Mouse (Mus musculus) MEL (cell line): Measurements from ENCODE around the gene Galntl5. TPM values are rescaled to one million over a fixed set of nuclear protein-coding genes. Genes with fewer than 3 reads are reported as not detected.

ENCODE experiments used
- DNase-seq: peaks from one replicate; pipeline ENCODE4 v3.0.0; 2011; ENCODE audit warnings: low read depth, low spot score
- H3K27ac ChIP-seq: 2 replicates; pipeline ENCODE4 v1.5.1; 2012; ENCODE audit warnings: low read depth, mild to moderate bottlenecking, control low read depth, low read length, moderate library complexity; ENCODE audit not compliant: control insufficient read depth
- H3K27me3 ChIP-seq, 2 experiments: fragments of 150-350 bp in 1 of 2; sonication (generic) in 1 of 2; 2 replicates each; pipeline ENCODE4 v1.6.1; 2012; ENCODE audit warnings: low read length in 2 of 2, mild to moderate bottlenecking in 2 of 2, improper control_type of control experiment in 1 of 2, moderate library complexity in 1 of 2; ENCODE audit not compliant: insufficient read depth in 2 of 2, control insufficient read depth in 1 of 2
- H3K36me3 ChIP-seq, 2 experiments: 2 replicates each; pipeline ENCODE4 v1.6.1; 2012 to 2014; ENCODE audit warnings: low read length in 2 of 2, improper control_type of control experiment in 1 of 2, inconsistent platforms in 1 of 2, mild to moderate bottlenecking in 1 of 2; ENCODE audit not compliant: insufficient read depth in 2 of 2, control insufficient read depth in 1 of 2
- H3K4me1 ChIP-seq, 2 experiments: fragments of 150-350 bp in 1 of 2; sonication (generic) in 1 of 2; 2 replicates each; pipeline ENCODE4 v1.6.1; 2012; ENCODE audit warnings: low read length in 2 of 2, improper control_type of control experiment in 1 of 2, mild to moderate bottlenecking in 1 of 2; ENCODE audit not compliant: insufficient read depth in 2 of 2, control insufficient read depth in 1 of 2
- H3K4me3 ChIP-seq, 2 experiments: fragments of 150-350 bp in 1 of 2; sonication (generic) in 1 of 2; 2 replicates each; pipeline ENCODE4 v1.5.1; 2012; ENCODE audit warnings: low read depth in 2 of 2, low read length in 2 of 2, mild to moderate bottlenecking in 2 of 2, moderate library complexity in 2 of 2, control low read depth in 1 of 2, improper control_type of control experiment in 1 of 2; ENCODE audit not compliant: control insufficient read depth in 1 of 2, insufficient read depth in 1 of 2
- H3K79me2 ChIP-seq: 2 replicates; pipeline ENCODE4 v1.6.1; 2012; ENCODE audit warnings: mild to moderate bottlenecking, low read length, moderate library complexity; ENCODE audit not compliant: control insufficient read depth, poor library complexity, insufficient read depth
- H3K9ac ChIP-seq: 2 replicates; pipeline ENCODE4 v1.6.1; 2012; ENCODE audit warnings: low read depth, mild to moderate bottlenecking, control low read depth, low read length, moderate library complexity; ENCODE audit not compliant: control insufficient read depth, poor library complexity, severe bottlenecking
- H3K9me3 ChIP-seq: fragments of 150-350 bp; sonication (generic); replicated peaks from 2 replicates; pipeline ENCODE4 v1.6.1; 2012; ENCODE audit warnings: mild to moderate bottlenecking, low read length, improper control_type of control experiment, moderate library complexity; ENCODE audit not compliant: insufficient read depth
- BHLHE40 ChIP-seq: IDR thresholded peaks from 2 replicates; pipeline ENCODE4 v1.6.1; 2012; ENCODE audit warnings: low read depth, mild to moderate bottlenecking, inconsistent platforms, low read length, improper control_type of control experiment, borderline replicate concordance
- CHD1 ChIP-seq: IDR thresholded peaks from 2 replicates; pipeline ENCODE4 v1.6.1; 2012; ENCODE audit warnings: low read depth, mild to moderate bottlenecking, inconsistent platforms, low read length, improper control_type of control experiment
- CTCF ChIP-seq, 3 experiments: IDR thresholded peaks in 2 of 3; conservative IDR thresholded peaks in 1 of 3; 2 replicates each; pipeline ENCODE4 v1.5.1; 2011 to 2012; ENCODE audit warnings: low read length in 3 of 3, low read depth in 2 of 3, mild to moderate bottlenecking in 2 of 3, improper control_type of control experiment in 1 of 3, inconsistent platforms in 1 of 3, mixed read lengths in 1 of 3, moderate library complexity in 1 of 3; ENCODE audit not compliant: control insufficient read depth in 1 of 3, insufficient read depth in 1 of 3, poor library complexity in 1 of 3, severe bottlenecking in 1 of 3
- E2F4 ChIP-seq: IDR thresholded peaks from 2 replicates; pipeline ENCODE4 v1.6.1; 2011; ENCODE audit warnings: low read depth, low read length, improper control_type of control experiment, borderline replicate concordance
- ELF1 ChIP-seq: IDR thresholded peaks from 2 replicates; pipeline ENCODE4 v1.6.1; 2014; ENCODE audit warnings: low read depth, mild to moderate bottlenecking, inconsistent platforms, low read length, improper control_type of control experiment, moderate library complexity
- ETS1 ChIP-seq: IDR thresholded peaks from 2 replicates; pipeline ENCODE4 v1.6.1; 2012; ENCODE audit warnings: low read depth, mild to moderate bottlenecking, inconsistent platforms, low read length, improper control_type of control experiment, moderate library complexity
- GABPA ChIP-seq: IDR thresholded peaks from 2 replicates; pipeline ENCODE4 v1.6.1; 2012; ENCODE audit warnings: low read depth, mild to moderate bottlenecking, inconsistent platforms, low read length, improper control_type of control experiment, moderate library complexity
- HCFC1 ChIP-seq: IDR thresholded peaks from 2 replicates; pipeline ENCODE4 v1.6.1; 2012; ENCODE audit warnings: low read depth, mild to moderate bottlenecking, inconsistent platforms, low read length, improper control_type of control experiment, moderate library complexity
- JUND ChIP-seq: IDR thresholded peaks from 2 replicates; pipeline ENCODE4 v1.6.1; 2011; ENCODE audit warnings: low read depth, mild to moderate bottlenecking, improper control_type of control experiment, low read length
- MXI1 ChIP-seq: IDR thresholded peaks from 2 replicates; pipeline ENCODE4 v1.6.1; 2011; ENCODE audit warnings: mild to moderate bottlenecking, low read depth, low read length, improper control_type of control experiment
- NRF1 ChIP-seq: IDR thresholded peaks from 2 replicates; pipeline ENCODE4 v1.6.1; 2014; ENCODE audit warnings: low read depth, mild to moderate bottlenecking, inconsistent platforms, low read length, improper control_type of control experiment, moderate library complexity; ENCODE audit not compliant: poor library complexity, insufficient read depth, severe bottlenecking
- POLR2A ChIP-seq, 2 experiments: IDR thresholded peaks; 2 replicates each; pipeline ENCODE4 v1.6.1; 2011 to 2012; ENCODE audit warnings: low read length in 2 of 2, mild to moderate bottlenecking in 2 of 2, control low read depth in 1 of 2, improper control_type of control experiment in 1 of 2, low read depth in 1 of 2, moderate library complexity in 1 of 2; ENCODE audit not compliant: control insufficient read depth in 1 of 2, insufficient read depth in 1 of 2, poor library complexity in 1 of 2
- POLR2AphosphoS2 ChIP-seq: IDR thresholded peaks from 2 replicates; pipeline ENCODE4 v1.6.1; 2011; ENCODE audit warnings: low read length, improper control_type of control experiment
- POLR2AphosphoS5 ChIP-seq: IDR thresholded peaks from 2 replicates; pipeline ENCODE4 v1.6.1; 2012; ENCODE audit warnings: low read depth, borderline replicate concordance, mild to moderate bottlenecking, inconsistent platforms, low read length, moderate library complexity, mixed read lengths
- RAD21 ChIP-seq: IDR thresholded peaks from 2 replicates; pipeline ENCODE4 v1.6.1; 2011; ENCODE audit warnings: mild to moderate bottlenecking, low read depth, low read length, improper control_type of control experiment
- RCOR1 ChIP-seq: IDR thresholded peaks from 2 replicates; pipeline ENCODE4 v1.6.1; 2012; ENCODE audit warnings: low read depth, mild to moderate bottlenecking, inconsistent platforms, low read length, improper control_type of control experiment
- SIN3A ChIP-seq: IDR thresholded peaks from 2 replicates; pipeline ENCODE4 v1.6.1; 2012; ENCODE audit warnings: low read length, improper control_type of control experiment, inconsistent platforms
- SMC3 ChIP-seq: IDR thresholded peaks from 2 replicates; pipeline ENCODE4 v1.6.1; 2011; ENCODE audit warnings: low read depth, low read length, improper control_type of control experiment
- TAL1 ChIP-seq: IDR thresholded peaks from 2 replicates; pipeline ENCODE4 v1.6.1; 2012; ENCODE audit warnings: mild to moderate bottlenecking, inconsistent platforms, low read length, moderate library complexity, mixed read lengths
- TBP ChIP-seq: IDR thresholded peaks from 2 replicates; pipeline ENCODE4 v1.8.0; 2011; ENCODE audit warnings: low read depth, low read length, improper control_type of control experiment
- TCF12 ChIP-seq: IDR thresholded peaks from 2 replicates; pipeline ENCODE4 v1.6.1; 2014; ENCODE audit warnings: low read depth, mild to moderate bottlenecking, inconsistent platforms, low read length, improper control_type of control experiment, moderate library complexity
- USF2 ChIP-seq, 2 experiments: IDR thresholded peaks; 2 replicates each; pipeline ENCODE4 v1.6.1; 2011 to 2012; ENCODE audit warnings: improper control_type of control experiment in 2 of 2, low read length in 2 of 2, borderline replicate concordance in 1 of 2, inconsistent platforms in 1 of 2, low read depth in 1 of 2, mild to moderate bottlenecking in 1 of 2; ENCODE audit not compliant: insufficient read depth in 1 of 2
- ZMIZ1 ChIP-seq: IDR thresholded peaks from 2 replicates; pipeline ENCODE4 v1.6.1; 2012; ENCODE audit warnings: low read depth, mild to moderate bottlenecking, inconsistent platforms, low read length, improper control_type of control experiment, moderate library complexity
- polyA plus RNA-seq, 2 experiments: library from polyadenylated mRNA; stranded (reverse) in 1 of 2; unstranded in 1 of 2; fragments of >175 nt in 1 of 2; fragments of >200 nt in 1 of 2; gene quantifications; 2 replicates each; pipeline versions ENCODE4 v1.2.1 to v1.2.4; 2012; ENCODE audit warnings: low replicate concordance in 2 of 2, low read depth in 1 of 2; ENCODE audit not compliant: insufficient read length in 2 of 2, insufficient read depth in 1 of 2, missing spikeins in 1 of 2
- total RNA-seq: library from RNA; depleted of rRNA; stranded (reverse); fragments of 300-350 nt; gene quantifications from 2 replicates; pipeline ENCODE4 v1.2.3, GENCODE M21; 2012

The Galntl5 gene
- total and polyA plus RNA-seq, 3 experiments: not detected

- H3K79me2 ChIP-seq: no peaks in the 10 kb centered on the region
- no peaks in the 10 kb centered on the region for H3K9me3 ChIP-seq
- DNase-seq: peak; percentile 21
- H3K27me3 ChIP-seq: peaks cover 0 to 2% of the 10 kb centered on the region in 2 experiments; a peak in 3 of 4 replicates
- H3K4me3 ChIP-seq: no peak overlapping the region
- no peaks in the 10 kb centered on the region for H3K4me1 ChIP-seq
- H3K27ac ChIP-seq: no peak overlapping the region
- TF ChIP-seq NRF1 (no peak), RAD21 (peak; percentile 47), JUND (no peak), POLR2A (IDR thresholded peaks at IDR 0.05; ENCODE audit: control insufficient read depth in 1 of 2, insufficient read depth in 1 of 2, low read depth in 1 of 2, low read length in 2 of 2, poor library complexity in 1 of 2) (no peak), CTCF (IDR thresholded peaks at IDR 0.05 in 2 of 3, conservative IDR thresholded peaks at IDR 0.05 in 1 of 3; ENCODE audit: control insufficient read depth in 1 of 3, insufficient read depth in 1 of 3, low read depth in 2 of 3, low read length in 3 of 3, poor library complexity in 1 of 3, severe bottlenecking in 1 of 3) (peak in 1 of 3 experiments; percentile 37; a peak in 2 of 6 replicates), TAL1 (no peak), TBP (no peak), POLR2AphosphoS5 (no peak), RCOR1 (no peak), BHLHE40 (no peak), TCF12 (no peak), ELF1 (no peak), SMC3 (peak; percentile 41; the same call in 1 of the 2 replicates), GABPA (no peak), ETS1 (no peak), E2F4 (no peak), USF2 (IDR thresholded peaks at IDR 0.05; ENCODE audit: borderline replicate concordance in 1 of 2, insufficient read depth in 1 of 2, low read depth in 1 of 2, low read length in 2 of 2) (no peak), ZMIZ1 (no peak), HCFC1 (no peak)
- H3K9ac ChIP-seq: no peak overlapping the region
- H3K36me3 ChIP-seq: no peaks in the 10 kb centered on the region
Measured at GRCm38 (mm10) chr5:25165102-25165788, 16.0 kb upstream of the Galntl5 start.

GRCm38 (mm10) chr5:25165789-25166135 lies 15.5 kb upstream of the Galntl5 start:
- no peaks in the 10 kb centered on the region for H3K36me3 ChIP-seq
- no peaks in the 10 kb centered on the region for H3K4me1 ChIP-seq

More at GRCm38 (mm10) chr5:25165789-25166135, 15.5 kb upstream of the Galntl5 start:
- no peak for DNase-seq
- TF ChIP-seq CHD1 (no peak), POLR2A (IDR thresholded peaks at IDR 0.05; ENCODE audit: control insufficient read depth in 1 of 2, insufficient read depth in 1 of 2, low read depth in 1 of 2, low read length in 2 of 2, poor library complexity in 1 of 2) (no peak), POLR2AphosphoS2 (no peak), MXI1 (no peak), SIN3A (no peak), CTCF (IDR thresholded peaks at IDR 0.05 in 2 of 3, conservative IDR thresholded peaks at IDR 0.05 in 1 of 3; ENCODE audit: control insufficient read depth in 1 of 3, insufficient read depth in 1 of 3, low read depth in 2 of 3, low read length in 3 of 3, poor library complexity in 1 of 3, severe bottlenecking in 1 of 3) (no peak), BHLHE40 (no peak), RCOR1 (no peak), E2F4 (no peak), POLR2AphosphoS5 (no peak)
- Histone ChIP-seq H3K79me2 (no peaks in the 10 kb centered on the region), H3K27me3 (peaks cover 0 to 2% of the 10 kb centered on the region in 2 experiments; a peak in 3 of 4 replicates), H3K9me3 (no peaks in the 10 kb centered on the region), H3K9ac (no peak overlapping the region), H3K27ac (no peak overlapping the region), H3K4me3 (no peak overlapping the region)
